Mouse (Mus musculus): ENCODE data around the gene Sox21.

The Sox21 gene

GRCm38 (mm10) chr14:118236886-118237289, at the start of gene Sox21:
Gene Sox21 (minus strand): TSS chr14:118237030.
- peak; percentile 40 for DNase-seq (ENCODE audit: low read depth, low spot score)

DNA sequence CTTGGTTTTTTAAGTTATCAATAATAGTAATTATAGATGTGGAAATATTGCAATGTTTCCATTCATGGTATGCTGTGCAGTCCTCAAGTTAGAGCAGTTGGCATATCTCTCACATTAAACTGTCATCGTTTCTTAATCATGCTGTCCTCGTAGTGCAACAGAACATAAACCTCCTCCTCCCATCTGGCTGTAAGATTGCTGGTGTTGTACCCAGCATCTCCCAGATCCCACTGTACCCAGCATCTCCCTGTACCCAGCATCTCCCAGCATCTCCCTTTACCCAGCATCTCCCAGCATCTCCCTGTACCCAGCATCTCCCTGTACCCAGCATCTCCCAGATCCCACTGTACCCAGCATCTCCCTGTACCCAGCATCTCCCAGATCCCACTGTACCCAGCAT, 49.3 kb upstream of the Sox21 start:
- no peak for DNase-seq (ENCODE audit: low read depth, low spot score)

DNA sequence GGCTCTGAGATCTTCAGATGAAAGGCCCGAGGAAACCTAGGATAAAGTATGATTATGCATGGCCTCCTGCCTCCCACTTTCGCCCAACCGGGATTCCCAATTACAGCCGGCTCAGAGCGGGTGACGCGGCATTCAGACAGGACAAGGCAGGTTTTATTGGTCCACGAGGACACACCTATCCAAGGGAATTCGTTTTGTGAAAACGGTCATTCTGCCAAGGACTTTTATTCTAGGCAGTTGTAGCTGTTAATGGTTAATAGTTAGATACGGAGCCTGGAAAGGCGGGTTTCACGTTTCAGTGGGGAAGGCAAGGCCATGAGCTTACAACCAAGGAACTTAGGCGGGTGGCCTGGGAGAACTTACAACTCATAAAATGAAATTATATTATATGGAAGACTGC, 46.1 kb upstream of the Sox21 start:
- no peak for DNase-seq (ENCODE audit: low read depth, low spot score)

GRCm38 (mm10) chr14:118282272-118282671, 45.4 kb upstream of the Sox21 start:
- no peak for DNase-seq (ENCODE audit: low read depth, low spot score)

DNA sequence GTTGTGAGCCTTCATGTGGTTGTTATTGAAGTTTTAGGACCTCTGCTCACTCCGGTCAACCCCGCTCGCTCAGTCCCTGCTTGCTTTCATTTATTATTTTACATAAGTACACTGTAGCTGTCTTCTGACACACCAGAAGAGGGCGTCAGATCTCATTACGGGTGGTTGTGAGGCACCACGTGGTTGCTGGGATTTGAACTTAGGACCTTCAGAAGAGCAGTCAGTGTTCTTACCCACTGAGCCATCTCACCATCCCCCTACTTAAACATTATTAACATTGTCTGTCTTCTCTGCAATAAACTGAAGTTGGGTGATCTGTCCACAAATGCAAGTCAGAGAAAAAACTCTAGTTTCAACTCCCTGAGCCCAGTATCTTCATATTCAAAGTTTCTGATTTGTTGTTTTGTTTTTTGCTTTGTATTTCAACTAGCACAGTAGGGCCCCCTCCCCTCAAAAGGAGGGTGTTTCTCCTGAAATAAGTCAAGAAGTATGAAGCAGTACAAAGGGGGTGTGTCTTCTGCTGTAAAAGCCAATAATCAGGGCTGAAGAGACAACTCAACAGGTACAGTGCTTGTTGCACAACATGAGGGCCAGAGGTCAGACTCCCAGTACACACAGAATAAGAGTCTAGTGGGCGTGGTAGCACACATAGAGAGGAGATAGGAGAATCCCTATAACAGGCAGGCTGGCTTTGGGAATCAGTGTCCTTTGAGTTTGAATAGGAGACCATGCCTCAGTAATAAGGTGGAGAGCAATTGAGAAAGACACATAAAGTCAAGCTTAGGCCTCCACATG, 41.1 kb upstream of the Sox21 start:
- no peak for DNase-seq (ENCODE audit: low read depth, low spot score)

DNA sequence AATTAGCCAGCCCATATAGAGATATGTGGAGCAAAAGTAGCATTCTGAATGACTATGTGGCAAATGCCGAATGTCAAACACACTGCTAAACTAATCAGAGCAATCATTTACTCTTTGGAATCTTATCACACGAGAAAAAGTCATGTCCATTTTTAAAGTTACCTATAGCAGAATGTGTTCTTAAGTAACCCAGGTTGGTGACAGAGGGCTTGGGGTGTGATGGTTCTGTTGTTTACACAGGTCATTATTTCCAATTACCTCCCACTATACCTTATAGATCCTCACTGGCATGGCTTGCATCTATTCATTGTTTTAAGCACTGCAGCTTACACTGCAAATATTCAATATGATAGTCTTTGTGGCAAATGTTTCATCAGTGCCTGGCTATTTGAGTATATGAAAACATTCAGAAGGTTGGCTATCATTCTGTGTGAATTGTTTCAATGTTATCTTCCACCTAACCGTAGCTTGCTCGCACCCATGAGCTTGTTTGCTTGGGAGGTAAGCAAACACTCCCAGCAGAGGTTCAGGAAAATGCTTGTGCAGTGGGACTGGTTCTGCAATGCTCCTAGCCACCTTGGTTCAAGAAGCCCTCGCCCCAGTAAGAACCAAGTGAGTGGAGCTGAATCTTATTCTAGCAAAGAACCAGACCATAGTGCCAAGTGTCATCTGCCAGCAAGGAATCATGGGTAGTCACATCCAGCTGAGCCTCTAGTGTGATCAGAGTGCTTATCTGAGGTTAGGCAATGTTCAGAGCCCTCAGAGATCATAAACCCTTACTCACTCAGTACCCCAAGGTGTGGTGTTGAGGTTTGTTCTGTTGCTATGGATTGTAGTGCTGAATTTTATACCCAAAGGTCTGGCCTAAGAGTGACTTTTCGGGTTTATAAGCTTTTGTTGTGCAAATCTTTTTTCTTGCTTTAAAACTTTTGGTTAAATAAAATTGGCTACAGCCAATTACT, 36.0 kb upstream of the Sox21 start:
- no peak for DNase-seq (ENCODE audit: low read depth, low spot score)

- no peak for DNase-seq (ENCODE audit: low read depth, low spot score)
These were observed 32.0 kb upstream of the Sox21 start for GRCm38 (mm10) chr14:118268849-118269248.

GRCm38 (mm10) chr14:118266660-118267059, 29.8 kb upstream of the Sox21 start, which contains the start of gene Gm9376:
Gene Gm9376 (plus strand): TSS chr14:118266960.
- no peak for DNase-seq (ENCODE audit: low read depth, low spot score)

GRCm38 (mm10) chr14:118253381-118253780, 16.6 kb upstream of the Sox21 start:
- no peak for DNase-seq (ENCODE audit: low read depth, low spot score)

DNA sequence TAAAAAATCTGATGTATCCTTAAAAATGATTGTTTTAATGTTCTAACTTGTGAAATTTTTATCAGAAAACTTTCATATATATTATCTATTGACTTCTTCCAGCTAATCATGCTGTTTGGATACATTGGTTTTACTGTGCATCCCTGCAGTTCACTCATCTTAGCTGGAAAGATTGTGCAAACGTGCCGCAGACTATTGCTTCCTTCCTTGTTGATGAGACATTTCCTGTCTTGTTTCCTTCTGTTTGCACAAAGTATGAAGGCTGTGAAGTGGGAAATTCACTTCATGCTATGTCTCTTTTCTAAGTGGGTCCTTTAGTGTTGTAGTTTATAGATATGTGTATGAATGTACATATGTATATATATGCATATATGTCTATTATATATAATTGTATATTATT, 4.6 kb upstream of the Sox21 start:
- no peak for DNase-seq (ENCODE audit: low read depth, low spot score)

- DNase-seq (ENCODE audit: low read depth, low spot score): no peak
These were observed 2.5 kb upstream of the Sox21 start for GRCm38 (mm10) chr14:118239351-118239750.

DNA sequence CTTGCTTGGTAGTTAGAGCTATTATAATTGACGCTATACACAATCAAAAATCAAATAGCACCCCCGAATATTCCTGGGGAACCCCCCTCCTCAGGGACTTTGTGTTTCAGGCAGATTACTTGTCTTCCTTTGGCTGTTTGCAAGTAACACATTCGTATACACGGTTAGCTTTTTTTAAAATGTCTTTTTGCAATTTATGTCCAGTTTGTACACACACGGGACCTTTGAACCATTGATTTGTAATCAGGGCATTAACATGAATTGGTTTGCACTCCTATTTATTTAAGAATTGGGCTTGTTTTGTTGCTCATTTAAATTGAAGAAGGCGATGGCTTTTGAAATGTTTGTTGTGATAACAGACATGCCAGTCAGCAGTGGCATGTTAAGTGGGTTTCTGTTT, 956 bp upstream of the Sox21 start:
- no peak for DNase-seq (ENCODE audit: low read depth, low spot score)

- peak; percentile 28 for DNase-seq (ENCODE audit: low read depth, low spot score)
These were observed 601 bp downstream of the Sox21 start for GRCm38 (mm10) chr14:118235973-118236885.

GRCm38 (mm10) chr14:118235361-118235972, 1.4 kb downstream of the Sox21 start:
- DNase-seq (ENCODE audit: low read depth, low spot score): peak; percentile 38

DNA sequence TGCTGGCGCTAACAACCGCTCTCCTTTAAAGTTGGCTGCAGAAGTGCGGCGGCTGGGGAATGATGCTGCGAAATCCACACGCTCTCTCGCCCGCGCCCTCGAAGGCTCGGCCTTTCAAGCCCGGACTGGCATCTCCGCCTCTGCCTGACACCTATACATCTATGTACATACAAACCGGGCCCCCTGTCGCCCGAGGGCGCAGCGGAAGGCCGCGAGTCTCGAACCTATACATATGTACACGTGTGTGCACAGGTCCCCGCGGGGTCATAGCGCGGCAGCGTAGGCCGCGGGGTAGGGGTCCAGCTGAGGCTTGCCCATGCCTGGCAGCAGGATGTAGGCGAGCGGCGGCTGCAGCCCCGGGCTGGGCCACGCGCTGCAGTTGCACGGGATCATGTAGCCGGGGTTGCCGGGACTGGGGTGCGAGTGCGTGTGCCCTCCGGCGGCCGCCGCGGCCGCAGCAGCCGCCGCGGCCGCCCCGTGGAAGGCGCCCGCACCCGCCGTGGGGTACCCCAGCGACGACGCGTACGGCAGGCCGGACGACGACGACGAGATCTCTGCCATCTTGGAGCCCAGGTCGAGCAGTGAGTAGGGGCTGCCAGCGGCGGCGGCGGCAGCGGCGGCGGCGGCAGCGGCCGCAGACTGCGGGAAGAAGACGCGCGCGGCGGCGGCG, 2.2 kb downstream of the Sox21 start:
- peak; percentile 34 for DNase-seq (ENCODE audit: low read depth, low spot score)

DNA sequence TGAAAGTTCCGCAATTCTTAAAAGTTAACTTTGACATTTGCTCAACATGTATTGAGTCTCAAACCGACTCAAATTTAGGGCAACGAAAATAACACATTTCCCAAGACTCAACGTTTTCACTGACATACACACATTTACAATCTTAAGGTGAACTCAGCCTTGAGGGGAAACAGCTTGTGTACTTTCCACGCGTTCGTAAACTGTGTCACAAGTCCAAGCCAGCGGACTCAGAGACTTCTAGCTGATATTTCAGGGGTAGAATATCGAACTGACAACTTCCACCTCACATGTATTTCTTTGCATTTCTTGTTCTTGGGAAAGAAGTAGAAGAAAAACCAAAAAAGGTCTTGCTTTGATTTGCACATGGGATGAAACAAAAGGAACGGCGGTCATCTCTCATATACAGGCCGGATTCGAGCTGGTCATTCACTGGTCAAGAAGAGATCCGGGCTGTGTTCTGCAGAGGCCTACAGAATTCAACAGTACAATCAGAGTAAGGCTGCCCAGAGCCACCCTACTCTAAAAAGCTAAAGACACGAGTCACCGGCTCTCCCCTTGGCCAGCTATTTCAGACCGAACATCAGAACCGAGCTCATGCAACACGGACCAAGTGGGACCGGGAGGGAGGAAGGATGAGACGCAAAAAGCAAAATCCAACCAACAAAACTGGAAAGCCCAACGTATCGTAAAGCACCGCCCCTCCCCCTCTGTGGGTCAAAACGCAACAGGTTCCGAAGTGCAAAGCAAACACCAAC, 2.9 kb downstream of the Sox21 start:
- no peak for DNase-seq (ENCODE audit: low read depth, low spot score)

DNA sequence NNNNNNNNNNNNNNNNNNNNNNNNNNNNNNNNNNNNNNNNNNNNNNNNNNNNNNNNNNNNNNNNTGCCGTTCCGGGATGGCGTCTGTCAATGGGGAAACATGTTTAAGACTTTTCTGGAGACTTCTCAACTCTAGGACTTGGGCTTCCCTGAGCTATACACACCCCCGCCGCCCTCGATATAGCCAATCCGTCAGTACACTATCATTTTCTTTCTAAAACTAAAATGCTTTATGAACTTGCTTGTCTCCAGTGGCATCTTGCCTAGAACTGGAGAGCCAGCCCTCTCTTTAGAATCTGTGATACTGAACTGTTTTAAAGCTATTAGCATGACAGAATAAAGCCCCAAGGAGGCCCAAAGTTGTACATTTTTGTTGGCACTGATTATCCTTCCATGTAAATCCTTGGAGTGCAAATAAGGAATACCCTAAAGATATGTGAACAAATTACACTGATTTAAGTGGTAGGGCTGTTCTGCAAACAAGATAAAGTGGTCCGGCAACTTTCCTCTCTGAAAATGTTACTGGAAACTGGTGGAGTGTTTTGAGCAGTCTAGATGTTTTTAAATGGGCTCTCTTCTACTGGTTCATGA, 4.4 kb downstream of the Sox21 start:
- no peak for DNase-seq (ENCODE audit: low read depth, low spot score)

GRCm38 (mm10) chr14:118226471-118227155, 10.2 kb downstream of the Sox21 start:
- DNase-seq (ENCODE audit: low read depth, low spot score): no peak

DNA sequence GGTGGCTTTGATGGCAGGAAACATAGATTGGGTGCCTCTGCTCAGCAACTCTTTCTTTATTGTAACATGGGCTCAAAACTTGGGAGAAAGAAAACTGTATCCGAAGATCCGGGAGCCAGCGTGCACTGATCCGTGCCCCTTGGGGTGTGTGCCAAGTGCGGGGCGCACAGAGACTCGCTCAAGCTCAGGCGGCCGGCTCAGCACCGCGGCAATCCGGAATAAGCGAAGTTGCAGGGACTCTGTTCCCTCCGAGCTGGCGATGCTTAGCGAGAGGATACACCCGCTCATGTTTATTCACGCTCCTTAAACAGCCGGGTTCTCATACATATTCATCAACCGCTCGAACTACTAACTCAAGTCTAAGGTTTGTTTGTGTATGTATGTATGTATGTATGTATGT, 10.9 kb downstream of the Sox21 start:
- DNase-seq (ENCODE audit: low read depth, low spot score): peak; percentile 26

All from CD4-positive, CD25-positive, alpha-beta regulatory T cell, adult 2 months (primary cell).